Mouse (Mus musculus): ENCODE results near the gene Klf3. TPM values are rescaled to one million over a fixed set of nuclear protein-coding genes. Genes with fewer than 3 reads are reported as not detected.
"Not testable (repeated sequence)": the region's sequence is repeated elsewhere in the genome, so short reads cannot be mapped to it uniquely, and the experiment has no call there.

The Klf3 gene
- polyA plus RNA-seq, 2 experiments from 2014 or later, result 64.9 to 76.7 TPM

DNA sequence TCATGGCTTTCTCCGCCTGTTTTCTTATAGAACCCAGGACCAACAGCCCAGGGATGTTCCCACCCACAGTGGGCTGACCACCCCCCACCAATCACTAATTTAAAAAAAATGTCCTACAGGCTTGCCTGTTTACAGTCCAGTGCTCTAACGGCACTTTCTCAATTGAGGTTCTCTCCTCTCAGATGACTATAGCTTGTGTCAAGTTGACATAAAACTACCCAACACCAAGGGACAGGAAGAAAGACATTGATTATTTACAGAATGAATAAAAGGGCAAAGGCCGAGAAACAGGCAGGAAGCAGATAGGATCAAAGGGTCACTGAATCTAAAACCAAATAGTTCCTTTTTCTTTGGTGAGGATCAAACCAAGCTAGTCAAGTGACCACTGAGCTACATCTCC is 76.1 kb downstream of the Klf3 start:
- ATAC-seq, result no peak

DNA sequence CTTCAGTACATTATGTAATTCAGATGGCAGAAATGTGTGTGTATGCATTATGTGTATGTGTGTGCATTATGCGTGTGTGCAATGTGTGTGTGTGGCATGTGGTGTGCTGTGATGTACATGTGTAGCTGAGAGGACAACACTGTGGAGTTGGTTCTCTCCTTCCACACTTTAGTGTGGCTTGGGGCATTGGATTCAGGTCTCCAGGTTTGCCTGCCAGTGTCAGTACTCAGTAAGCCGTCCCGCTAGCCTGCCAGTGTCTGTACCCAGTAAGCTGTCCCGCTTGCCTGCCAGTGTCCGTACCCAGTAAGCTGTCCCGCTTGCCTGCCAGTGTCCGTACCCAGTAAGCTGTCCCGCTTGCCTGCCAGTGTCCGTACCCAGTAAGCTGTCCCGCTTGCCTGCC is 78.4 kb downstream of the Klf3 start:
- ATAC-seq, result not testable (repeated sequence)

DNA sequence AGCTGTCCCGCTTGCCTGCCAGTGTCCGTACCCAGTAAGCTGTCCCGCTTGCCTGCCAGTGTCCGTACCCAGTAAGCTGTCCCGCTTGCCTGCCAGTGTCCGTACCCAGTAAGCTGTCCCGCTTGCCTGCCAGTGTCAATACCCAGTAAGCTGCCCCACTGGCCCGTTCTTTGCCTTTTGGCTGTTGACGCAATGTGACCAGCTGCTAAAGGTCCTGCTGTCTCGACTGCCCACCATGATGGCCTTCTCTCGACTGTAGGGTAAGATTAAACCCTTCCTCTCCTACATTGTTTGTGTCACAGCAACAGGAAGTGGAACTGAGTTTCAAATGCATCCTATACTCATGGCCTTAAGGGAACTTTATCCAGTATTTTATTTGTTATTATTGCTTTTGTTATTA is 78.8 kb downstream of the Klf3 start:
- ATAC-seq, result not testable (repeated sequence)

Other genes starting within 250 kb of the Klf3 start
- gene Tlr1, start 130.2 kb downstream of the Klf3 start, polyA plus RNA-seq (2017; shearing (Covaris generic)), result 10 to 100 TPM; 54.0 to 63.2 TPM
- gene Tlr6, start 156.7 kb downstream of the Klf3 start, polyA plus RNA-seq (2017; shearing (Covaris generic)), result 1 to 10 TPM; 6.7 to 8.7 TPM
- 1 to 10 TPM; 1.7 to 2.2 TPM for gene Fam114a1, start 166.7 kb downstream of the Klf3 start, polyA plus RNA-seq (2017; shearing (Covaris generic))